Mouse (Mus musculus) frontal cortex, postnatal 25 days (tissue): ENCODE data around the gene Usp6nl.

ENCODE experiments used
- DNase-seq, 2 experiments: peaks; one replicate each; pipeline ENCODE4 v3.0.0; 2022; ENCODE audit warnings: low spot score in 2 of 2

The Usp6nl gene

GRCm38 (mm10) chr2:6473829-6474228 is 151.4 kb downstream of the Usp6nl start:
- no peak for DNase-seq

DNA sequence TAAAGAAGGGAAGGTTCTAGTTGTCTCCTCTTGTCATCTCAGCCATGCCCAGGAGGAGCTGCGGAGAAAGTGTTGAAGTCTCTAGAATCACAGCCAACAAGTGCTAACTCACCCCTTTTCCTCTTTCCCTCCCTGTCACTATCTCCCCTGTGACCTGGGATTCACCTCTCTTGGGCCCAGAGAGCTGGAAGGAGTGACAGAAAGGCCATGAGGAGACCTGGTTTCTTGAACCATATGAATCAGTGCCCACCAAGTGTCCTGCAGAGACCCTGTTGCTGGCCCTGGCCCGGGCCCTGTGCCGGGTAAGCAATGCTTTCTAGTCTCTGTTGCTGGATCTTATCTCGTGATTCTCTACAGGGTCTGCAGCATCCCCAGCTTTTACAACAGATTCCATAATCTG is 155.4 kb downstream of the Usp6nl start:
- DNase-seq, result no peak

- DNase-seq, result no peak
Measured at GRCm38 (mm10) chr2:6478361-6478965, 156.0 kb downstream of the Usp6nl start.

- no peak for DNase-seq
Measured at GRCm38 (mm10) chr2:6478966-6479391, 156.5 kb downstream of the Usp6nl start.

DNA sequence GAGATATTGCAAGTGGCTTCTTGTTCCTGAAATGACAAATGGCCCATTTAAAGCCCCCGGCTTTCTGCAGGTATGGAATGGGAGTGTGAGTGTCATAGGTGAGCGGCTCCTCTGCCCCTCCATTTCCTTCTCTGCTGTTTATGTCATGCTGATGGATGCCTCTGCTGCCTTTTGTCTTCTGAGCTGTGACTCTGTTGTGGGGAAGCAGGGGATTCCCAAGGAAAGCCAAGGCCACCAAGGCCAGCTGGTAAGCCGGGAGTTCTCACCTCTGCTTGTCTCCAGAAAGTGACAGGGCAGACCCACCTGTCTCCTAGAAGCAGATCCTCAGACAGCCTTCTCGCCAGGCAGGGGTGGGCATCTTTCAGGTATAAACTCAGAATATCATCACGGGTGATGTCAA is 157.2 kb downstream of the Usp6nl start:
- DNase-seq, result no peak

GRCm38 (mm10) chr2:6481966-6482365 is 159.5 kb downstream of the Usp6nl start:
- DNase-seq, result no peak

DNA sequence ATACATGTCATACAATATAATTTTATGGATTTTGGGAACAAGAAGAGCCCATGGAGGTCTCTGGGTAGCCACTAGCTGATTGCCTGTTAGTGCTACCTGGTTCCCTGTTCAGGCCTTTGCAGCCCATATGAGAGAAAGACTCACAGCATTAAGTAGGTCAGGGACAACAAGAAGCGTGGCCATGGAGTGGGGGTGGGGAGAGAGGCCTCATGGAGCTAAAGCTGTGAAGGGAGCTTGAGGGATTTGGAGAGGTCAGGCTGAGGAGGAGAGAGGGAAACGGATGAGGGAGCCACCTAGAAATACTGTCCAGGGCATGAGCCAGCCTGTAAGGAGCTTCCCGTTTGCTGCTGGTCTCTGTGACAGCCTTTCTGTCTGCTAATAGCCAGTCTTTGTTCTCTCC is 159.9 kb downstream of the Usp6nl start:
- no peak for DNase-seq

DNA sequence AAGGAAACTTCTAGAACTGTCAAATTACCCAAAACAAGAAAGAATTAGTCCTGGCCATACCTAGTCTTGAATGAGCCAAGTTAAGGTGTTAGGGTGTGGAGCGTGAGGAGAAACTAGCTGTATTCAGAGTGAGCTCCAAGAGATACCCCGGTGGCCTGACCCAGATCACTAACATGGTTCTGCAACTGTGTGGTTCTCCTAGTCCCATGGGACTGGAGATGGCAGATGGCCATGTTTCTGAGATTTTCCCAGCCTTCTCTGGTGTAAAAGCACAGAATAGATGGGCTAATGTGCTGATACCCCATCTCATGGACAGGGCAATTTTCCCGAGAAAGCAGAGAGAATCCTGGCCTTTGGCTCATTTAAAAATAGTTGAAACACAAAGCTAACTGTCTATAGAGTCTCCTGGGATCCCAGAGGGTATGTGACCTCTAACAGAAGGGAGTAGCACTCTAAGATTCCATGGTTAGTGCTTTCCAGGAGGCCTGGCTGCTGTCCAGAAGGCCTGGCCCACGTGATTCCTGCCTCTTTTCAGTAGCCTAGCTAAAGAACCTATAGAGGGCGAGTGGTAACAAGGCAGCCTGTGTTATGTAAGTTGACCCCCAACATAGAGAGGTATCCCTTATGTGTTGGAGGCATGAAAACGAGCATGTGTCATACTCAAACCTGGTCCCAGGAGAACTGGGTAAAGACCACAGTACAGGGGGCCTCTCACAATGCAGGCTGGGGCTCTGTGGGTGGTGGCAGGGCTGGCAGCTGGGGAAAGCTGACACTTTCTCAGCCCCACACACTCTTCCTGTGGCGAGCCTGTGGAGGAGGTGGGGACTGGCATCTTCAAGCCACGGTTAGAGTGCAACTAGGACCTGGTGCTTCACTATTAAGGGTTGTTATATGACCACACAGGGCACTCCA is 160.9 kb downstream of the Usp6nl start:
- DNase-seq, result no peak

DNA sequence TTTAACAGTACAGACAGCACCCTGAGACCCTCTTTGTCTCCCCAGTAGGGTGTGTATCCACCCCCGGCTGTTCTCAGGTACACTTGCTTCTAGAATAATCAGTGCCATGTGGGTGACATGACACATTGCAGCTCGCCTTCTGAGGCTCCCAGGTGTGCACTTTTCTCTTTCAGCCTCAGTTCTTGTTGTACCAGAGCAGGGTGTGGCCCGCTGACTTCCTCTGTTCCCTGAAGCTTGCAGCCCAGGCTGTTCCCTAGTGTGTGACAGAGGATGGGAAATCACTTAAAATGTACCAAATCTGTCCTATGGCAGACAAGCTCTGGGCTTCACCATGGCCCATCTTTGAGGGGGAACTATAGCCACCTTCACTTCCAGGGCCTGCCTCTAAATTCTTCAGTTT is 161.7 kb downstream of the Usp6nl start:
- DNase-seq, result no peak

DNA sequence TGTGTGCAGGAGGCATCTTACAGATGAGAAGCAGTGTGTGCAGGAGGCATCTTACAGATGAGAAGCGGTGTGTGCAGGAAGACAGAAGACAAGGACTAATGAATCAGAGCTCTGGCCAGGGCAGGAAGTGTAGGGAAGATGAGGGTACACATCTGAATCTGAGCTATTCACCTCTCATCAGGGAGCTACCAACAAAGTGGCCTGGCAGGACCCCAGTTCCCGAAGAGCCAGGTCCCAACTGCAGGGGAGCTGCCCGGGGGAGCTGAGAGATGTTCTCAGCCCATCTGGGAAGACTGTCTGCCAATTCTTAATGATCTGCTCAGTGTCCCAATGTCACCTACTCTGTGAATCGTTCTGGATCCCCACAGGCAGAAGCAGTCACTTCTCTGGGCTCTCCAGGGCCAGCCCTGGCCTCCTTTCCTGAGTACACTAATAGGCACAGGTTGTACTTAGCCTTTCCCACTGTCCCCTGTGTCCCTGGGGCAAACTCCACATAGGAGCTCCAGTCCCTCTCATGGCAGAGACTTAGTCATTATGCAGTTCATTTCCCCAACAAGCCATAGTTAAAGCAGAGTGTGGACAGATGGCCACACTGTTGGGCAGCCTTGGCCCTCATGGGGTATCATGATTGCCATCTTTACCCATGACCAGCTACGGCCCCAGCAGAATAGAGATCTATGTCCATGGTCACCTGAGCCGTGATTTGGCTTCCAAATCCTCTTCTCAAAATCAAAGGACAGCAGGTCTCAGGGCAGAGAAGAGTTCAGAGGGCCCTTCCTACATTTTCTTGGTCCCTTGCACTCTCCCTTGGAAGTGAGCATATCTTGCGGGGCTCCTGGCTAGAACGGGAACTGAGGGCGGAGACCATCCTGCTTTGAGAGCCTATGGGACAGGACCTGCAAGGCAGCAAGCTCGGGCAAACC is 165.4 kb downstream of the Usp6nl start:
- no peak for DNase-seq

- DNase-seq, result no peak
Measured at GRCm38 (mm10) chr2:6488489-6489056, 166.1 kb downstream of the Usp6nl start.

- DNase-seq, result no peak
Measured at GRCm38 (mm10) chr2:6490076-6490475, 167.6 kb downstream of the Usp6nl start.

- DNase-seq, result no peak
Measured at GRCm38 (mm10) chr2:6490870-6491269, 168.4 kb downstream of the Usp6nl start.

- no peak for DNase-seq
Measured at GRCm38 (mm10) chr2:6493886-6494285, 171.4 kb downstream of the Usp6nl start.
